Mouse (Mus musculus): ENCODE data around the gene Rps17.

GRCm38 (mm10) chr7:81343316-81343715 lies 1.7 kb downstream of the Rps17 start:
- TF ChIP-seq CTCF (IDR thresholded peaks at IDR 0.05; ENCODE audit: low read depth) (no peak), EP300 (IDR thresholded peaks at IDR 0.05; ENCODE audit: low read depth) (no peak)
